Mouse (Mus musculus) thymus, adult 2 months (tissue): ENCODE results near the gene Cacng1.

Experiments
- CTCF ChIP-seq: fragments of 200-500 bp; IDR thresholded peaks from 2 replicates; pipeline ENCODE4 v1.5.1; 2012; ENCODE audit warnings: mild to moderate bottlenecking, control low read depth, low read length, moderate library complexity, borderline replicate concordance; ENCODE audit not compliant: control insufficient read depth, poor library complexity, insufficient read depth; ENCODE audit errors: extremely low read depth
- POLR2A ChIP-seq: fragments of 200-500 bp; IDR thresholded peaks from 2 replicates; pipeline ENCODE4 v1.6.1; 2012; ENCODE audit warnings: mild to moderate bottlenecking, low read length, control low read depth, moderate library complexity; ENCODE audit not compliant: control insufficient read depth, poor library complexity, insufficient read depth; ENCODE audit errors: extremely low read depth

- TF ChIP-seq POLR2A (no peak), CTCF (no peak)
Measured at GRCm38 (mm10) chr11:107682694-107683355, 33.5 kb downstream of the Cacng1 start.
